Mouse (Mus musculus) telencephalon, adult 2 months (tissue): ENCODE measurements at regions not wholly inside any gene's neighbourhood (a gene's known extent, or its start where the extent isn't known, plus 50 kb on each side); places are given as distances from the start of the nearest gene placed in this dataset.

Source experiments
- DNase-seq: peaks from one replicate; pipeline ENCODE4 v3.0.0-alpha.2; 2011; ENCODE audit warnings: low read depth, low spot score

- DNase-seq: no peak
Measured at GRCm38 (mm10) chr4:71811444-71811843, 53.7 kb upstream of the Gm11232 start.

GRCm38 (mm10) chr4:71808271-71808670, 50.5 kb upstream of the Gm11232 start:
- DNase-seq: peak; percentile 23
